Mouse (Mus musculus): ENCODE measurements at regions not wholly inside any gene's neighbourhood (a gene's known extent, or its start where the extent isn't known, plus 50 kb on each side); places are given as distances from the start of the nearest gene placed in this dataset.

DNA sequence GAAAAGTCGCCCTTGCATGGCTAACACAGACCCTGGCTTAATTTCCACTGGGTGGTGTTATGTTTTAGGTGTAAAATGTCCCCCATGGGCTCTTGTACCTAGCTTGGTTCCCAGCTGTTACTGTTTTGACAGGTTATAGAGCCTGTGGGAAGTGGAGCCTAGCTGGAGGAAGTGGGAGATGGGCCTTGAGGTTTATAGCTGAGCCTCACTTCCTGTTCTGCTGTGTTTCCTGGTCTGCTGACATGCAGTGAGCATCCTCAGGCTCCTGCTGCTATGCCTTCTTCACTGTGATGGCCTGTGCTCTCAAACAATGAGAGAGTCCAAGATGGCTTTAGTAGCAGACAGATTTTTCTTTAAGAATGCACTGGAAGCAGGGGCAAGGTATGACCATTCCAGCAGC, 219.0 kb upstream of the Id2 start:
- TF ChIP-seq CTCF (IDR thresholded peaks at IDR 0.05; ENCODE audit: insufficient read depth, low read depth, low read length) (no peak), POLR2A (IDR thresholded peaks at IDR 0.05; ENCODE audit: insufficient read depth, low read depth, low read length) (no peak)
